Mouse (Mus musculus) megakaryocyte-erythroid progenitor cell, adult 5-6 weeks (primary cell): ENCODE data around the gene Nipsnap3a. TPM values are rescaled to one million over a fixed set of nuclear protein-coding genes. Genes with fewer than 3 reads are reported as not detected.

ENCODE experiments used
- ATAC-seq: replicated peaks from 2 replicates; pipeline ENCODE4 v1.8.0; 2016; ENCODE audit warnings: mild to moderate bottlenecking, inconsistent platforms; ENCODE audit not compliant: severe bottlenecking, poor library complexity, low FRiP score, low TSS enrichment
- total RNA-seq, 2 experiments: library from RNA; stranded (forward) in 1 of 2; stranded (reverse) in 1 of 2; fragments of 200-1000, 215-1000 nt in 1 of 2; fragments of >200 nt in 1 of 2; fragmentation: Nextera tagmentation in 1 of 2; gene quantifications; 2 replicates each; pipeline ENCODE4 v1.2.3; 2014 to 2017

The Nipsnap3a gene
- not detected in 2 replicates for total RNA-seq (2014; fragmentation: Nextera tagmentation)
- total RNA-seq (2017): not detected in 2 replicates

- no peak for ATAC-seq
Measured at GRCm38 (mm10) chr4:52989248-52989647, at the start of gene Nipsnap3a. Nipsnap3a (plus strand) TSS chr4:52989272.

GRCm38 (mm10) chr4:52946665-52947064 is 42.4 kb upstream of the Nipsnap3a start:
- ATAC-seq: no peak

GRCm38 (mm10) chr4:52949005-52949404 is 40.1 kb upstream of the Nipsnap3a start:
- no peak for ATAC-seq

- no peak for ATAC-seq
Measured at GRCm38 (mm10) chr4:52958693-52959092, 30.4 kb upstream of the Nipsnap3a start.

GRCm38 (mm10) chr4:52964247-52964646 is 24.8 kb upstream of the Nipsnap3a start, which contains the start of gene Olfr270:
Olfr270 (plus strand) TSS chr4:52964547.
- ATAC-seq: no peak

GRCm38 (mm10) chr4:52985216-52985615 is 3.9 kb upstream of the Nipsnap3a start:
- ATAC-seq: no peak

- no peak for ATAC-seq
Measured at GRCm38 (mm10) chr4:52986266-52986665, 2.8 kb upstream of the Nipsnap3a start.

- no peak for ATAC-seq
Measured at GRCm38 (mm10) chr4:52999449-52999848, 10.4 kb downstream of the Nipsnap3a start.

- ATAC-seq: no peak
Measured at GRCm38 (mm10) chr4:53000154-53000553, 11.1 kb downstream of the Nipsnap3a start.

GRCm38 (mm10) chr4:53009183-53009582 is 20.1 kb downstream of the Nipsnap3a start:
- no peak for ATAC-seq

- no peak for ATAC-seq
Measured at GRCm38 (mm10) chr4:53009871-53010270, 20.8 kb downstream of the Nipsnap3a start.

GRCm38 (mm10) chr4:53011732-53012361 is 22.8 kb downstream of the Nipsnap3a start, which contains the start of gene Nipsnap3b:
Nipsnap3b (plus strand) TSS chr4:53011880.
- ATAC-seq: peak; percentile 95

- no peak for ATAC-seq
Measured at GRCm38 (mm10) chr4:53014421-53014820, 25.3 kb downstream of the Nipsnap3a start.

- ATAC-seq: no peak
Measured at GRCm38 (mm10) chr4:53015024-53015423, 26.0 kb downstream of the Nipsnap3a start.

- ATAC-seq: no peak
Measured at GRCm38 (mm10) chr4:53018392-53018791, 29.3 kb downstream of the Nipsnap3a start.

- ATAC-seq: no peak
Measured at GRCm38 (mm10) chr4:53023189-53023925, 34.3 kb downstream of the Nipsnap3a start.

- no peak for ATAC-seq
Measured at GRCm38 (mm10) chr4:53024397-53024796, 35.3 kb downstream of the Nipsnap3a start.

GRCm38 (mm10) chr4:53027811-53028210 is 38.7 kb downstream of the Nipsnap3a start:
- no peak for ATAC-seq

- no peak for ATAC-seq
Measured at GRCm38 (mm10) chr4:53030326-53030948, 41.4 kb downstream of the Nipsnap3a start.

- ATAC-seq: no peak
Measured at GRCm38 (mm10) chr4:53043819-53044218, 54.7 kb downstream of the Nipsnap3a start.
